Mouse (Mus musculus): ENCODE measurements around the gene Mettl26. TPM values are rescaled to one million over a fixed set of nuclear protein-coding genes. Genes with fewer than 3 reads are reported as not detected.

Gene Mettl26
- polyA plus RNA-seq, 1 experiment from 2014 or later, result 65.5 TPM

GRCm38 (mm10) chr17:25881691-25882090 is 6.8 kb downstream of the Mettl26 start:
- Histone ChIP-seq H3K9me3 (no peaks in the 10 kb centered on the region), H3K27me3 (no peaks in the 10 kb centered on the region), H3K4me1 (replicated peaks) (peaks cover 24% of the 10 kb centered on the region), H3K27ac (replicated peaks) (peak overlapping the region; percentile 59), H3K36me3 (peaks cover 63% of the 10 kb centered on the region), H3K9ac (0 out of 2 replicates have a peak overlapping the region, but pooled peaks have one; percentile 12), H3K4me3 (no peak overlapping the region), H3K4me2 (no peak overlapping the region)
- 9% methylated on average over 4 of the region's 4 CpGs for WGBS
- no peak for ATAC-seq (ENCODE audit: low read depth)

GRCm38 (mm10) chr17:25882306-25882705 is 7.4 kb downstream of the Mettl26 start:
- Histone ChIP-seq H3K9me3 (no peaks in the 10 kb centered on the region), H3K27ac (replicated peaks) (no peak overlapping the region; the same call in 1 of the 2 replicates), H3K27me3 (no peaks in the 10 kb centered on the region), H3K4me1 (replicated peaks) (peaks cover 18% of the 10 kb centered on the region), H3K4me3 (no peak overlapping the region), H3K9ac (no peak overlapping the region), H3K36me3 (peaks cover 65% of the 10 kb centered on the region), H3K4me2 (no peak overlapping the region)
- WGBS, result 45% methylated on average over 5 of the region's 5 CpGs
- no peak for ATAC-seq (ENCODE audit: low read depth)

GRCm38 (mm10) chr17:25883268-25883667 is 8.4 kb downstream of the Mettl26 start:
- H3K27me3 ChIP-seq, result no peaks in the 10 kb centered on the region
- no peak overlapping the region for H3K9ac ChIP-seq
- no peak overlapping the region for H3K27ac ChIP-seq (replicated peaks)
- WGBS, result 88% methylated on average over 8 of the region's 8 CpGs
- no peak for ATAC-seq (ENCODE audit: low read depth)
- H3K4me2 ChIP-seq, result no peak overlapping the region
- peaks cover 66% of the 10 kb centered on the region for H3K36me3 ChIP-seq
- no peak overlapping the region for H3K4me3 ChIP-seq
- H3K4me1 ChIP-seq (replicated peaks), result peaks cover 18% of the 10 kb centered on the region
- no peaks in the 10 kb centered on the region for H3K9me3 ChIP-seq

DNA sequence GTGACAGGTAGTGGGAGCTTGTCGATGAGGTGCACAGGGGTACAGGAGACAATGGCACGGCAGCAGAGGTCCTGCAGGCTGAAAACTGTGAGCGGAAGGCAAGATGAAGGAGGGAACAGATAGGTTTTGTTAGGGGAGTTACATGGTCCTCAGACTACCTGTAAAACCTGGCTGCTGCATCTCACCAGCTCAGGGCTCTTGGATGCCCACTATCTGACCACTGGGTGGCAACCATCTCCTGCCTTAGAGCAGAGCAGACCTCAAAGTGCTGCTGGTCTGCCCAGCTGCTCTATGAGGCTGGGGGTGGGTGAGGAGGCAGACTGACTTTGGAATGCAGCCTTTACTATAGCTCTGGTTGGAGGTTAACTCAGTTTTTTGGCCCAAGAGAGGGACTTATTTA is 8.9 kb downstream of the Mettl26 start:
- H3K27ac ChIP-seq (replicated peaks), result no peak overlapping the region
- H3K4me2 ChIP-seq, result no peak overlapping the region
- ATAC-seq (ENCODE audit: low read depth), result no peak
- H3K27me3 ChIP-seq, result no peaks in the 10 kb centered on the region
- H3K4me1 ChIP-seq (replicated peaks), result peaks cover 18% of the 10 kb centered on the region
- H3K4me3 ChIP-seq, result no peak overlapping the region
- no peaks in the 10 kb centered on the region for H3K9me3 ChIP-seq
- peaks cover 66% of the 10 kb centered on the region for H3K36me3 ChIP-seq
- WGBS, result 91% methylated on average over 3 of the region's 3 CpGs
- no peak overlapping the region for H3K9ac ChIP-seq

GRCm38 (mm10) chr17:25885636-25886035 is 10.8 kb downstream of the Mettl26 start:
- no peak overlapping the region for H3K4me3 ChIP-seq
- H3K4me2 ChIP-seq, result no peak overlapping the region
- H3K9me3 ChIP-seq, result no peaks in the 10 kb centered on the region
- ATAC-seq (ENCODE audit: low read depth), result no peak
- no peak overlapping the region for H3K27ac ChIP-seq (replicated peaks)
- no peaks in the 10 kb centered on the region for H3K27me3 ChIP-seq
- H3K36me3 ChIP-seq, result peaks cover 70% of the 10 kb centered on the region
- peaks cover 12% of the 10 kb centered on the region for H3K4me1 ChIP-seq (replicated peaks)
- no peak overlapping the region for H3K9ac ChIP-seq
- WGBS, result 55% methylated on average over 4 of the region's 4 CpGs

DNA sequence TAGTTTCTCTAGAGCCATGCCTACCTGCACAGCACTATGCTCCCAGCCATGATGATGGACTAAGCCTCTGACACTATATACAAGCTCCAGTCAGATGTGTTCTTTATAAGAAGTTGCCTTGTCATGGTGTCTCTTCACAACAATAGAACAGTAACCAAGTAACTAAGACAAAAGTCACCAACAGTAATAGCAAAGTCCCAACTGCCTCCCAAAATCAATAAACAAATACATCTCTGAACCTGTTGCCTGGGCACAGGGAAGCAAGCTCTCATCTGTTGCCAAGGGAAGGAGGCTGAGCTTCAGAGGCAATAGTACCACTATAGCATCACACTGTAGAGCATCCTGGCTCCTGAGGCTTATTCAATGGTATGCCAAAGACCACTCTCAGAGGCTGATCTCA is 11.9 kb downstream of the Mettl26 start:
- no peak overlapping the region for H3K27ac ChIP-seq (replicated peaks)
- no peaks in the 10 kb centered on the region for H3K9me3 ChIP-seq
- H3K4me2 ChIP-seq, result no peak overlapping the region
- no peak overlapping the region for H3K9ac ChIP-seq
- peaks cover under 1% of the 10 kb centered on the region; the same call in 1 of the 2 replicates for H3K4me1 ChIP-seq (replicated peaks)
- H3K4me3 ChIP-seq, result no peak overlapping the region
- ATAC-seq (ENCODE audit: low read depth), result no peak
- H3K27me3 ChIP-seq, result no peaks in the 10 kb centered on the region
- peaks cover 66% of the 10 kb centered on the region for H3K36me3 ChIP-seq

- Histone ChIP-seq H3K27me3 (no peaks in the 10 kb centered on the region), H3K9ac (no peak overlapping the region), H3K4me3 (no peak overlapping the region), H3K36me3 (peaks cover 59% of the 10 kb centered on the region), H3K4me1 (replicated peaks) (no peaks in the 10 kb centered on the region; the same call in 1 of the 2 replicates), H3K9me3 (no peaks in the 10 kb centered on the region), H3K4me2 (no peak overlapping the region), H3K27ac (replicated peaks) (no peak overlapping the region)
- no peak for ATAC-seq (ENCODE audit: low read depth)
- WGBS, result 84% methylated on average over 10 of the region's 10 CpGs
Measured at GRCm38 (mm10) chr17:25887467-25887866, 12.6 kb downstream of the Mettl26 start.

GRCm38 (mm10) chr17:25888837-25889236 is 14.0 kb downstream of the Mettl26 start:
- no peaks in the 10 kb centered on the region; the same call in 1 of the 2 replicates for H3K4me1 ChIP-seq (replicated peaks)
- H3K27me3 ChIP-seq, result no peaks in the 10 kb centered on the region
- no peak overlapping the region for H3K27ac ChIP-seq (replicated peaks)
- no peak for ATAC-seq (ENCODE audit: low read depth)
- H3K4me2 ChIP-seq, result no peak overlapping the region
- peaks cover 45% of the 10 kb centered on the region for H3K36me3 ChIP-seq
- H3K9me3 ChIP-seq, result no peaks in the 10 kb centered on the region
- 90% methylated on average over 3 of the region's 3 CpGs for WGBS
- H3K4me3 ChIP-seq, result no peak overlapping the region
- H3K9ac ChIP-seq, result no peak overlapping the region

GRCm38 (mm10) chr17:25893975-25894617 is 19.2 kb downstream of the Mettl26 start:
- Histone ChIP-seq H3K4me1 (replicated peaks) (peaks cover 17% of the 10 kb centered on the region), H3K9me3 (no peaks in the 10 kb centered on the region), H3K27ac (replicated peaks) (peak overlapping the region; percentile 70), H3K27me3 (no peaks in the 10 kb centered on the region), H3K36me3 (peaks cover 12% of the 10 kb centered on the region), H3K4me2 (no peak overlapping the region), H3K4me3 (no peak overlapping the region), H3K9ac (no peak overlapping the region)
- ATAC-seq (ENCODE audit: low read depth), result peak; percentile 82
- 26% methylated on average over 2 of the region's 2 CpGs for WGBS

DNA sequence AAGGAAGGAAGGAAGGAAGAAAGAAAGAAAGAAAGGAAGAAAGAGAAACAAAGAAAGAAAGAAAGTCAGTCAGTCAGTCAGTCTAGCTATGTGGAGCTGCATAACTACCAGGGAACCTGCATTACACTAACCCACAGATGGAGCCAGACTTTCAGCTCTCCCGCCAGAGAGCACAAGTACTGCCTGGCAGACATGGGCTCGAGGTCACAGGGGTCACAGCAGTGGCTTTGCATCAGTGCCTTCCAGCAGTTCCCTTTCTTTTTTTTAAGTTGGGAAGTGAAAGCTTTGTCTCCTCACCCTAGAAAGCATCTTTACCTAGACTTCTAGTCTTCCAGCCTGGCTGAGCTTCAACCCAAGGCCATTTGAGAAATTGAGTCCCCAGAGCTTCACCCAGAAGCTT is 20.5 kb downstream of the Mettl26 start:
- Histone ChIP-seq H3K4me3 (no peak overlapping the region), H3K27ac (replicated peaks) (no peak overlapping the region), H3K27me3 (no peaks in the 10 kb centered on the region), H3K4me1 (replicated peaks) (peaks cover 17% of the 10 kb centered on the region), H3K36me3 (peaks cover 3% of the 10 kb centered on the region; the same call in 1 of the 2 replicates), H3K9ac (no peak overlapping the region), H3K4me2 (no peak overlapping the region), H3K9me3 (no peaks in the 10 kb centered on the region)
- no peak for ATAC-seq (ENCODE audit: low read depth)
- 31% methylated on average over 2 of the region's 2 CpGs for WGBS

- H3K9ac ChIP-seq, result no peak overlapping the region
- peaks cover 8% of the 10 kb centered on the region; the same call in 1 of the 2 replicates for H3K36me3 ChIP-seq
- no peak for ATAC-seq (ENCODE audit: low read depth)
- no peaks in the 10 kb centered on the region for H3K27me3 ChIP-seq
- H3K4me1 ChIP-seq (replicated peaks), result peaks cover 17% of the 10 kb centered on the region
- no peak overlapping the region for H3K27ac ChIP-seq (replicated peaks)
- 74% methylated on average over 12 of the region's 12 CpGs for WGBS
- no peak overlapping the region for H3K4me2 ChIP-seq
- no peak overlapping the region for H3K4me3 ChIP-seq
- no peaks in the 10 kb centered on the region for H3K9me3 ChIP-seq
Measured at GRCm38 (mm10) chr17:25895891-25896290, 21.0 kb downstream of the Mettl26 start.

DNA sequence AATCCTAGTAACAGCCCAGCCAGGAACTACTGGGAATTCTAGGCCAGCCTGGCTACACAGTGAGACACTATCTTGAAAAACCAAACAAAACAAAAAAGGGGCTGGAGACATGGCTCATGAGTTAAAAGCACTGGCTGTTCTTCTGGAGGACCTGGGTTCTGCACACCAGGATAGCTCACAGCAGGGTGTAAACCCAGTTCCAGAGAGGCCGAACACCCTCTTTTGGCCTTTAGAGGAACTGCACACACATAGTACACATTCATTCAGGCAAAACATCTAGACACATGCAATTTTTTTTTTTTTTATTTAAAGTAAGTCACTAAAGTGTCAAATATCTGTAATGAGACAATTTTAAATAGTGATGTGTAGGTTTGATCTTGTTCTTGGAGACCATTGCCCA is 25.3 kb downstream of the Mettl26 start:
- peaks cover 8% of the 10 kb centered on the region; the same call in 1 of the 2 replicates for H3K36me3 ChIP-seq
- no peak overlapping the region for H3K4me2 ChIP-seq
- H3K4me3 ChIP-seq, result no peak overlapping the region
- no peak overlapping the region for H3K9ac ChIP-seq
- peaks cover 14% of the 10 kb centered on the region; the same call in 1 of the 2 replicates for H3K4me1 ChIP-seq (replicated peaks)
- no peak for ATAC-seq (ENCODE audit: low read depth)
- H3K9me3 ChIP-seq, result no peaks in the 10 kb centered on the region
- 94% methylated on average over 1 of the region's 1 CpGs for whole genome bisulfite sequencing
- H3K27me3 ChIP-seq, result no peaks in the 10 kb centered on the region
- H3K27ac ChIP-seq (replicated peaks), result no peak overlapping the region

DNA sequence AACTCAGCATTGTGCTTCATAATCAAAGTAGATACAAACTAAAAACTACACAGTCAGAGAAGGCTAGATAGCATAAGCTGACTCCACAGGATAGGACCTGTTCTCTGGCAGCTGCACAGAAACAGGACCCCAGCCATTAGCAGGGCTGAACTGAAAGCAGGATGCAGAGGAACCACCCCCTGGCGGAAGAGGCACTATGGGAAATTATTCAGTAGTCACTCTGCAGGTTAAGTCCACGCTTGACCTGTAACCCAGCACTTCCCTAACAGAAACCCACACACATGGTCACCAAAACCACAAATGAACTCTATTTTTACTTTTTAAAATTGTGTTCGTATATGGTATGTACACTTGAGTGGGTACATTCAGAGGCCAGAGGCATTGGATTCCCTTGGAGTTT is 28.2 kb downstream of the Mettl26 start:
- WGBS, result 84% methylated on average over 3 of the region's 3 CpGs

More for the DNA sequence above, 28.2 kb downstream of the Mettl26 start:
- H3K27ac ChIP-seq (replicated peaks), result no peak overlapping the region
- H3K27me3 ChIP-seq, result no peaks in the 10 kb centered on the region
- no peak overlapping the region for H3K4me3 ChIP-seq
- H3K4me1 ChIP-seq (replicated peaks), result no peaks in the 10 kb centered on the region
- no peak overlapping the region for H3K4me2 ChIP-seq
- H3K9me3 ChIP-seq, result no peaks in the 10 kb centered on the region
- ATAC-seq (ENCODE audit: low read depth), result no peak
- no peak overlapping the region for H3K9ac ChIP-seq
- H3K36me3 ChIP-seq, result peaks cover 12% of the 10 kb centered on the region; the same call in 1 of the 2 replicates
